Mouse (Mus musculus) ES-Bruce4 (cell line): ENCODE data around the gene Palb2.

Experiments used
- CTCF ChIP-seq: IDR thresholded peaks from one replicate; pipeline ENCODE4 v1.8.1; 2011; ENCODE audit warnings: low read depth, low read length
- EP300 ChIP-seq: IDR thresholded peaks from 2 replicates; pipeline ENCODE4 v1.6.1; 2011; ENCODE audit warnings: low read depth, low read length; ENCODE audit not compliant: insufficient read depth
- POLR2A ChIP-seq: IDR thresholded peaks from one replicate; pipeline ENCODE4 v1.8.1; 2011; ENCODE audit warnings: low read length; ENCODE audit not compliant: insufficient read depth

DNA sequence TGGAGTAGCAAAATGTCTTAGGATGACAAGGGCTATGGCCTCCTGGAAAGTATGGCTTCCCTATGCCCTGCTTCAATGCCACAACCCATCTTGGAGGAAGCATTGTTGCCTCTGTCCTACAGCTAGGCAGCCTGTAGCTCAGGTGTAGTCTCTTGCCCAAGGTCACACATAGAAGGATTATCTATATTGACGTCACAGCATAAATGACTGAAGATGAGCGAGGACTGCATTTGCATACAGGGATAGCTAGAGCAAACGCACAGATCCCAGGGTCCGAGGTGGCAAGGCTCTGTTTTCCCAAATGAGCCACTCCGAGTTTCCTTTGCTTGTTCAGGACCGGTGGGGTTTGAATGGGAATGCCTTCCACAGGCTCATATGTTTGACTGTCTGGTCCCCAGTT lies 37.9 kb upstream of the Palb2 start:
- TF ChIP-seq POLR2A (no peak), CTCF (no peak), EP300 (no peak)
